Mouse (Mus musculus) testis, adult 2 months (tissue): ENCODE data around the gene Foxj2.

Experiments
- CTCF ChIP-seq: fragments of 200-500 bp; IDR thresholded peaks from 2 replicates; pipeline ENCODE4 v1.5.1; 2012; ENCODE audit warnings: low read depth, mild to moderate bottlenecking, inconsistent platforms, low read length, moderate library complexity; ENCODE audit not compliant: control insufficient read depth, insufficient read depth, insufficient replicate concordance
- POLR2A ChIP-seq: fragments of 200-500 bp; IDR thresholded peaks from 2 replicates; pipeline ENCODE4 v1.6.1; 2012; ENCODE audit warnings: low read depth, mild to moderate bottlenecking, inconsistent platforms, low read length, moderate library complexity; ENCODE audit not compliant: control insufficient read depth

DNA sequence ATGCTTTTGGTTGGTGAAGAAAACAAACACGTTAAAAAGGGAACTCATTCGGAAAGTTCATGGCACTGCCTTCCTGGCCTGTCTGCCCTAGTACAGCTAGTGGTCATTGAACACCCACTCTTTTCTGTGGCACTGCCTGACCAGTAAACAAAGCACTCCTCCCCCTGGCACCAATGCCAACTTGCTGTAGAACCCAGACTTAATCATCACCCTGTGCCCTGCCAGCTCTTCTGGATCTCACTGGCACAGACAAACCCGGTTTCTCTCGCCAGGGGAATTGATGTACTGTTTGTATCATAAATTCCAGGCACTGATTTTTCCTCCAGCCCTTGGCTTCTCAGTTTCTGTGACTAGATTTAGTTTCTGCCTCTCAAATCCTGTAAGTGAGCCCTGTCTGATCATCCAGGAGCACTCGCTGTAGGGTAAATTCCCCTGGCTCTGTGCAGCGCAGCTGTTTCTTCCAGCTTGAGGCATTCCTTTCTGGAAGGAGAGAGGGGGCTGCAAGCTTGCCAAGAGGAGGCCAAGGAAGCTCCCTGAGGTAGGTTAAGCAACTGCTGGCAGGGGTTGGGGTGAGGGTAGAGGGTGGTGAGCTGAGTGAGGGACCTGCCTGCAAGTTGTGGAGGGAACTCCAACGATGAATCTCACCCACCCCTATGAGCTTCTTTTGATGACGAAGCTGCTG, 24.3 kb upstream of the Foxj2 start:
- TF ChIP-seq CTCF (no peak), POLR2A (no peak)
